Mouse (Mus musculus) telencephalon, adult 2 months (tissue): ENCODE results near the gene Gm9745.
"Not testable (repeated sequence)": the region's sequence is repeated elsewhere in the genome, so short reads cannot be mapped to it uniquely, and the experiment has no call there.

Experiments
- DNase-seq: peaks from one replicate; pipeline ENCODE4 v3.0.0-alpha.2; 2011; ENCODE audit warnings: low read depth, low spot score

Gm9745 gene

GRCm38 (mm10) chr13:8905986-8906385, 42.0 kb downstream of the Gm9745 start:
- DNase-seq, result not testable (repeated sequence)
